Mouse (Mus musculus): ENCODE results near the gene Fam234b.

Fam234b gene

GRCm38 (mm10) chr6:135197921-135198532 lies at the start of gene Fam234b, which contains the start of gene Hebp1:
TSS of gene Fam234b (plus strand) at chr6:135197977.
TSS of gene Hebp1 (minus strand) at chr6:135198022.
- DNase-seq (ENCODE audit: low read depth, low spot score), result peak; percentile 60

GRCm38 (mm10) chr6:135148506-135148905 lies 49.3 kb upstream of the Fam234b start:
- DNase-seq (ENCODE audit: low read depth, low spot score), result no peak

- DNase-seq (ENCODE audit: low read depth, low spot score), result no peak
Measured at GRCm38 (mm10) chr6:135149175-135149574, 48.6 kb upstream of the Fam234b start.

- DNase-seq (ENCODE audit: low read depth, low spot score), result no peak
Measured at GRCm38 (mm10) chr6:135149722-135150121, 48.1 kb upstream of the Fam234b start.

GRCm38 (mm10) chr6:135150311-135150710 lies 47.5 kb upstream of the Fam234b start:
- no peak for DNase-seq (ENCODE audit: low read depth, low spot score)

- DNase-seq (ENCODE audit: low read depth, low spot score), result no peak
Measured at GRCm38 (mm10) chr6:135153719-135154118, 44.1 kb upstream of the Fam234b start.

GRCm38 (mm10) chr6:135156597-135156996 lies 41.2 kb upstream of the Fam234b start:
- no peak for DNase-seq (ENCODE audit: low read depth, low spot score)

GRCm38 (mm10) chr6:135157496-135157895 lies 40.3 kb upstream of the Fam234b start:
- no peak for DNase-seq (ENCODE audit: low read depth, low spot score)

GRCm38 (mm10) chr6:135158509-135158908 lies 39.3 kb upstream of the Fam234b start:
- DNase-seq (ENCODE audit: low read depth, low spot score), result no peak

GRCm38 (mm10) chr6:135161356-135161755 lies 36.4 kb upstream of the Fam234b start:
- DNase-seq (ENCODE audit: low read depth, low spot score), result no peak

- no peak for DNase-seq (ENCODE audit: low read depth, low spot score)
Measured at GRCm38 (mm10) chr6:135162311-135162710, 35.5 kb upstream of the Fam234b start.

GRCm38 (mm10) chr6:135162861-135163260 lies 34.9 kb upstream of the Fam234b start:
- no peak for DNase-seq (ENCODE audit: low read depth, low spot score)

GRCm38 (mm10) chr6:135165191-135165590 lies 32.6 kb upstream of the Fam234b start:
- DNase-seq (ENCODE audit: low read depth, low spot score), result no peak

- no peak for DNase-seq (ENCODE audit: low read depth, low spot score)
Measured at GRCm38 (mm10) chr6:135165706-135166105, 32.1 kb upstream of the Fam234b start.

- no peak for DNase-seq (ENCODE audit: low read depth, low spot score)
Measured at GRCm38 (mm10) chr6:135166262-135166661, 31.5 kb upstream of the Fam234b start.

- DNase-seq (ENCODE audit: low read depth, low spot score), result no peak
Measured at GRCm38 (mm10) chr6:135166712-135167111, 31.1 kb upstream of the Fam234b start.

GRCm38 (mm10) chr6:135167380-135168311 lies 30.1 kb upstream of the Fam234b start:
- DNase-seq (ENCODE audit: low read depth, low spot score), result peak; percentile 67

- no peak for DNase-seq (ENCODE audit: low read depth, low spot score)
Measured at GRCm38 (mm10) chr6:135168471-135168870, 29.3 kb upstream of the Fam234b start.

GRCm38 (mm10) chr6:135169246-135169645 lies 28.5 kb upstream of the Fam234b start:
- DNase-seq (ENCODE audit: low read depth, low spot score), result no peak

- no peak for DNase-seq (ENCODE audit: low read depth, low spot score)
Measured at GRCm38 (mm10) chr6:135171736-135172135, 26.0 kb upstream of the Fam234b start.

GRCm38 (mm10) chr6:135175014-135175413 lies 22.8 kb upstream of the Fam234b start:
- DNase-seq (ENCODE audit: low read depth, low spot score), result no peak

GRCm38 (mm10) chr6:135177271-135177670 lies 20.5 kb upstream of the Fam234b start:
- DNase-seq (ENCODE audit: low read depth, low spot score), result no peak

GRCm38 (mm10) chr6:135178599-135178998 lies 19.2 kb upstream of the Fam234b start:
- no peak for DNase-seq (ENCODE audit: low read depth, low spot score)

All from embryo, embryonic 11.5 days (tissue).